16 mouse cellular contexts compared by ENCODE assay signal in genomic region chr9:66092664-66093063, GRCm38 (mm10). TPM values are rescaled to one million over a fixed set of nuclear protein-coding genes. Genes with fewer than 3 reads are reported as not detected.
DNase-seq lines count a peak whose midpoint lies in the region; ATAC-seq and TF ChIP-seq lines count a peak whose summit lies in the region.
"Had no signal": no experiment of that assay in that cellular context is flagged by ENCODE, and none has a peak within 500 bp of the region (broad histone marks: within the 10 kb centered on the region; RNA-seq: fewer than 3 reads in every experiment).

No protein-coding gene starts in this region.

- WGBS in kidney, postnatal 0 days, result 58% methylated on average over 2 of the region's 2 CpGs
- WGBS in kidney, adult 2 months, result 67% methylated on average over 2 of the region's 2 CpGs
- WGBS in intestine, embryonic 15.5 days, result 59% methylated on average over 2 of the region's 2 CpGs
- 73% methylated on average over 2 of the region's 2 CpGs for WGBS in limb, embryonic 13.5 days
- 12% methylated on average over 2 of the region's 2 CpGs for WGBS in small intestine, adult 2 months

- no peak overlapping the region for H3K4me3 ChIP-seq in kidney, postnatal 0 days (replicated peaks; ENCODE audit: low read depth, low read length)
- H3K4me3 ChIP-seq in kidney, adult 2 months (ENCODE audit: insufficient read depth, low read depth, low read length), result no peak overlapping the region
- H3K4me3 ChIP-seq in intestine, embryonic 15.5 days (replicated peaks), result no peak overlapping the region
- no peak overlapping the region for H3K4me3 ChIP-seq in limb, embryonic 13.5 days
- H3K4me3 ChIP-seq in small intestine, adult 2 months (ENCODE audit: low read depth, low read length), result no peak overlapping the region
- H3K4me3 ChIP-seq: forebrain, embryonic 15.5 days; gastrocnemius, adult 2 months; heart, adult 2 months; midbrain, embryonic 15.5 days; neural tube, embryonic 12.5 days had no signal

- 0 out of 2 replicates have a peak, but pooled peaks cover 3% of the 10 kb centered on the region for H3K4me1 ChIP-seq in kidney, postnatal 0 days (replicated peaks; ENCODE audit: insufficient read depth, low read length)
- H3K4me1 ChIP-seq in kidney, adult 2 months (ENCODE audit: control insufficient read depth, insufficient read depth, low read length), result no peaks in the 10 kb centered on the region
- H3K4me1 ChIP-seq in intestine, embryonic 15.5 days (replicated peaks), result peaks cover 13% of the 10 kb centered on the region
- peaks cover 8% of the 10 kb centered on the region; the same call in 1 of the 2 replicates for H3K4me1 ChIP-seq in limb, embryonic 13.5 days
- peaks cover 33% of the 10 kb centered on the region for H3K4me1 ChIP-seq in small intestine, adult 2 months (ENCODE audit: control insufficient read depth, insufficient read depth, insufficient read length, low read length)
- H3K4me1 ChIP-seq: forebrain, embryonic 15.5 days; midbrain, embryonic 15.5 days; neural tube, embryonic 12.5 days had no signal

- H3K9ac ChIP-seq in kidney, postnatal 0 days (ENCODE audit: low read depth, low read length), result no peak overlapping the region
- H3K9ac ChIP-seq in intestine, embryonic 15.5 days, result no peak overlapping the region
- H3K9ac ChIP-seq in limb, embryonic 13.5 days, result 0 out of 2 replicates have a peak overlapping the region, but pooled peaks have one; percentile 1
- H3K9ac ChIP-seq: forebrain, embryonic 15.5 days; midbrain, embryonic 15.5 days; neural tube, embryonic 12.5 days had no signal

- H3K4me2 ChIP-seq in kidney, postnatal 0 days (ENCODE audit: low read length), result no peak overlapping the region
- no peak overlapping the region for H3K4me2 ChIP-seq in intestine, embryonic 15.5 days (replicated peaks)
- H3K4me2 ChIP-seq in limb, embryonic 13.5 days (replicated peaks), result no peak overlapping the region
- H3K4me2 ChIP-seq: forebrain, embryonic 15.5 days; midbrain, embryonic 15.5 days; neural tube, embryonic 12.5 days had no signal

- H3K36me3 ChIP-seq in kidney, postnatal 0 days (ENCODE audit: insufficient read depth, low read length), result peaks cover 68% of the 10 kb centered on the region
- H3K36me3 ChIP-seq in kidney, adult 2 months (ENCODE audit: control insufficient read depth, insufficient read depth, low read length), result peaks cover 3% of the 10 kb centered on the region
- H3K36me3 ChIP-seq in intestine, embryonic 15.5 days, result peaks cover 66% of the 10 kb centered on the region
- H3K36me3 ChIP-seq in limb, embryonic 13.5 days, result peaks cover 98% of the 10 kb centered on the region
- peaks cover 64% of the 10 kb centered on the region for H3K36me3 ChIP-seq in small intestine, adult 2 months (ENCODE audit: control insufficient read depth, insufficient read depth, low read length)

- no peak for DNase-seq in kidney, postnatal 0 days (ENCODE audit: low spot score)
- DNase-seq in kidney, adult 2 months, result no peak
- no peak for DNase-seq in left cerebral cortex, adult 9 months (ENCODE audit: low spot score in 2 of 2)
- DNase-seq: cerebellum, postnatal 25 days; gastrocnemius, adult 2 months; heart, adult 2 months; layer of hippocampus, adult 9-11 months; retina, postnatal 1 day had no signal

- peak overlapping the region; percentile 60; the same call in 1 of the 2 replicates for H3K27ac ChIP-seq in kidney, postnatal 0 days
- H3K27ac ChIP-seq in kidney, adult 2 months (ENCODE audit: insufficient read depth, low read depth, low read length), result no peak overlapping the region
- H3K27ac ChIP-seq in intestine, embryonic 15.5 days, result peak overlapping the region; percentile 81
- H3K27ac ChIP-seq in limb, embryonic 13.5 days, result no peak overlapping the region
- H3K27ac ChIP-seq in small intestine, adult 2 months (ENCODE audit: insufficient read depth, low read depth, low read length), result peak overlapping the region; percentile 68
- H3K27ac ChIP-seq: forebrain, embryonic 15.5 days; heart, adult 2 months; macrophage; midbrain, embryonic 15.5 days; neural tube, embryonic 12.5 days had no signal

- H3K9me3 ChIP-seq in kidney, postnatal 0 days (replicated peaks; ENCODE audit: low read length), result no peaks in the 10 kb centered on the region
- H3K9me3 ChIP-seq in intestine, embryonic 15.5 days, result no peaks in the 10 kb centered on the region
- H3K9me3 ChIP-seq in limb, embryonic 13.5 days, result no peaks in the 10 kb centered on the region
- H3K9me3 ChIP-seq: forebrain, embryonic 15.5 days; midbrain, embryonic 15.5 days; neural tube, embryonic 12.5 days had no signal

- TF ChIP-seq POLR2A in kidney, adult 2 months (IDR thresholded peaks at IDR 0.05; ENCODE audit: low read depth, low read length), result no peak
- no peak for TF ChIP-seq POLR2A in small intestine, adult 2 months (IDR thresholded peaks at IDR 0.05; ENCODE audit: low read depth, low read length)

- ATAC-seq in kidney, postnatal 0 days (replicated peaks; ENCODE audit: low FRiP score, low read depth), result no peak
- peak; percentile 48 for ATAC-seq in intestine, embryonic 15.5 days
- no peak for ATAC-seq in limb, embryonic 13.5 days (ENCODE audit: low FRiP score, low read depth)
- ATAC-seq in monocyte, adult 5-6 weeks (replicated peaks; ENCODE audit: insufficient number of reproducible peaks, low FRiP score, low TSS enrichment, poor library complexity, severe bottlenecking), result no peak
- ATAC-seq: forebrain, embryonic 15.5 days; midbrain, embryonic 15.5 days had no signal

- TF ChIP-seq CTCF in kidney, postnatal 0 days (IDR thresholded peaks at IDR 0.05; ENCODE audit: low read depth), result no peak
- no peak for TF ChIP-seq CTCF in kidney, adult 2 months (conservative IDR thresholded peaks at IDR 0.05; ENCODE audit: insufficient read depth, insufficient read length, low read depth, low read length)
- no peak for TF ChIP-seq CTCF in small intestine, adult 2 months (IDR thresholded peaks at IDR 0.05; ENCODE audit: extremely low read depth, insufficient read length, insufficient replicate concordance, low read depth, low read length)

- no peaks in the 10 kb centered on the region for H3K27me3 ChIP-seq in kidney, postnatal 0 days (ENCODE audit: insufficient read depth, low read length)
- H3K27me3 ChIP-seq in kidney, adult 2 months (replicated peaks; ENCODE audit: control insufficient read depth, insufficient read depth, low read length), result no peaks in the 10 kb centered on the region
- no peaks in the 10 kb centered on the region for H3K27me3 ChIP-seq in intestine, embryonic 15.5 days (replicated peaks)
- no peaks in the 10 kb centered on the region for H3K27me3 ChIP-seq in limb, embryonic 13.5 days
- no peaks in the 10 kb centered on the region for H3K27me3 ChIP-seq in small intestine, adult 2 months (ENCODE audit: control insufficient read depth, insufficient read depth, low read length)
- H3K27me3 ChIP-seq: forebrain, embryonic 15.5 days; midbrain, embryonic 15.5 days; neural tube, embryonic 12.5 days had no signal

RNA-seq across cellular contexts. Expression of gene Snx22, which starts 23.1 kb away (rescaled TPM):
- 1.1 and 1.4 TPM in 2 replicates for polyA plus RNA-seq in kidney, postnatal 0 days (2015; fragmentation: Nextera tagmentation; extraction: Ambion mirVana)
- polyA plus RNA-seq in kidney, adult 2 months (2012; rRNA removed), result 1.1 and 1.6 TPM in 2 replicates
- 1.1 and 1.4 TPM in 2 replicates for polyA plus RNA-seq in intestine, embryonic 15.5 days (2015; fragmentation: Nextera tagmentation; extraction: Ambion mirVana)
- polyA plus RNA-seq in limb, embryonic 13.5 days (2015; fragmentation: Nextera tagmentation; extraction: Ambion mirVana), result 5.0 and 5.3 TPM in 2 replicates
- polyA plus RNA-seq in small intestine, adult 2 months (2012; rRNA removed), result 0.61 and 0.91 TPM in 2 replicates
- 1.3 to 2.6 TPM (median 1.6 TPM) in 3 replicates for total RNA-seq in monocyte, adult 5-6 weeks (2017)

RNA-seq across cellular contexts. Expression of gene Ppib, which starts 32.6 kb away (rescaled TPM):
- polyA plus RNA-seq in kidney, postnatal 0 days (2015; fragmentation: Nextera tagmentation; extraction: Ambion mirVana), result 760 and 789 TPM in 2 replicates
- polyA plus RNA-seq in kidney, adult 2 months (2012; rRNA removed), result 278 and 338 TPM in 2 replicates
- 638 and 715 TPM in 2 replicates for polyA plus RNA-seq in intestine, embryonic 15.5 days (2015; fragmentation: Nextera tagmentation; extraction: Ambion mirVana)
- 665 and 680 TPM in 2 replicates for polyA plus RNA-seq in limb, embryonic 13.5 days (2015; fragmentation: Nextera tagmentation; extraction: Ambion mirVana)
- polyA plus RNA-seq in small intestine, adult 2 months (2012; rRNA removed), result 117 and 144 TPM in 2 replicates
- total RNA-seq in monocyte, adult 5-6 weeks (2017), result 628 to 744 TPM (median 641 TPM) in 3 replicates

RNA-seq across cellular contexts. Expression of gene Snx1, which starts 33.7 kb away (rescaled TPM):
- 131 and 141 TPM in 2 replicates for polyA plus RNA-seq in kidney, postnatal 0 days (2015; fragmentation: Nextera tagmentation; extraction: Ambion mirVana)
- 74.3 and 76.7 TPM in 2 replicates for polyA plus RNA-seq in kidney, adult 2 months (2012; rRNA removed)
- 137 and 144 TPM in 2 replicates for polyA plus RNA-seq in intestine, embryonic 15.5 days (2015; fragmentation: Nextera tagmentation; extraction: Ambion mirVana)
- polyA plus RNA-seq in limb, embryonic 13.5 days (2015; fragmentation: Nextera tagmentation; extraction: Ambion mirVana), result 128 and 134 TPM in 2 replicates
- 15.1 and 32.2 TPM in 2 replicates for polyA plus RNA-seq in small intestine, adult 2 months (2012; rRNA removed)
- total RNA-seq in monocyte, adult 5-6 weeks (2017), result 118 to 143 TPM (median 135 TPM) in 3 replicates

RNA-seq across cellular contexts. Expression of gene Ciao2a, which starts 33.7 kb away (rescaled TPM):
- 173 and 186 TPM in 2 replicates for polyA plus RNA-seq in kidney, postnatal 0 days (2015; fragmentation: Nextera tagmentation; extraction: Ambion mirVana)
- polyA plus RNA-seq in kidney, adult 2 months (2012; rRNA removed), result 23.3 and 39.9 TPM in 2 replicates
- 215 and 218 TPM in 2 replicates for polyA plus RNA-seq in intestine, embryonic 15.5 days (2015; fragmentation: Nextera tagmentation; extraction: Ambion mirVana)
- 173 and 178 TPM in 2 replicates for polyA plus RNA-seq in limb, embryonic 13.5 days (2015; fragmentation: Nextera tagmentation; extraction: Ambion mirVana)
- 5.1 and 5.3 TPM in 2 replicates for polyA plus RNA-seq in small intestine, adult 2 months (2012; rRNA removed)
- total RNA-seq in monocyte, adult 5-6 weeks (2017), result 112 to 213 TPM (median 210 TPM) in 3 replicates

Comparison
In these comparisons a context has a peak if more than half of its experiments do, and no peak if none do; other contexts are left out.
1. H3K27ac ChIP-seq: peak in kidney, postnatal 0 days (single experiment), intestine, embryonic 15.5 days (single experiment) and small intestine, adult 2 months (single experiment); none in kidney, adult 2 months (single experiment) and limb, embryonic 13.5 days (single experiment).